Mouse (Mus musculus): ENCODE data around the gene Chrnb4. TPM values are rescaled to one million over a fixed set of nuclear protein-coding genes. Genes with fewer than 3 reads are reported as not detected.

The Chrnb4 gene
- polyA plus RNA-seq (2014; fragmentation: Illumina TruSeq; extraction: RNeasy Lipid Tissue Mini Kit (QIAGEN cat#74804); ENCODE audit: low read depth, low replicate concordance) = 0.06 TPM

GRCm38 (mm10) chr9:55048211-55048880, at the start of gene Chrnb4:
Chrnb4 (minus strand) TSS chr9:55048779.

GRCm38 (mm10) chr9:55026275-55026663, 22.3 kb downstream of the Chrnb4 start, which contains the start of gene Chrna3:
Chrna3 (minus strand) TSS chr9:55026562.

GRCm38 (mm10) chr9:54980674-54981073, 67.9 kb downstream of the Chrnb4 start, which contains the start of gene Chrna5:
Chrna5 (plus strand) TSS chr9:54980880.

Other genes with a start within 250 kb of the Chrnb4 start
- gene Ireb2, start 185.0 kb downstream of the Chrnb4 start, polyA plus RNA-seq (2014; fragmentation: Illumina TruSeq; extraction: RNeasy Lipid Tissue Mini Kit (QIAGEN cat#74804); ENCODE audit: low read depth, low replicate concordance) = 130 TPM
- 1.6 TPM for gene Hykk, start 131.5 kb downstream of the Chrnb4 start, polyA plus RNA-seq (2014; fragmentation: Illumina TruSeq; extraction: RNeasy Lipid Tissue Mini Kit (QIAGEN cat#74804); ENCODE audit: low read depth, low replicate concordance)
- 228 TPM for gene Psma4, start 98.0 kb downstream of the Chrnb4 start, polyA plus RNA-seq (2014; fragmentation: Illumina TruSeq; extraction: RNeasy Lipid Tissue Mini Kit (QIAGEN cat#74804); ENCODE audit: low read depth, low replicate concordance)
- gene AY074887, start 97.8 kb downstream of the Chrnb4 start, polyA plus RNA-seq (2014; fragmentation: Illumina TruSeq; extraction: RNeasy Lipid Tissue Mini Kit (QIAGEN cat#74804); ENCODE audit: low read depth, low replicate concordance) = not detected
- 35.9 TPM for gene Chrna5, start 67.9 kb downstream of the Chrnb4 start, polyA plus RNA-seq (2014; fragmentation: Illumina TruSeq; extraction: RNeasy Lipid Tissue Mini Kit (QIAGEN cat#74804); ENCODE audit: low read depth, low replicate concordance)
- not detected for gene Chrna3, start 22.2 kb downstream of the Chrnb4 start, polyA plus RNA-seq (2014; fragmentation: Illumina TruSeq; extraction: RNeasy Lipid Tissue Mini Kit (QIAGEN cat#74804); ENCODE audit: low read depth, low replicate concordance)
- gene Ube2q2, start 100.1 kb upstream of the Chrnb4 start, polyA plus RNA-seq (2014; fragmentation: Illumina TruSeq; extraction: RNeasy Lipid Tissue Mini Kit (QIAGEN cat#74804); ENCODE audit: low read depth, low replicate concordance) = 157 TPM
- gene Fbxo22, start 160.1 kb upstream of the Chrnb4 start, polyA plus RNA-seq (2014; fragmentation: Illumina TruSeq; extraction: RNeasy Lipid Tissue Mini Kit (QIAGEN cat#74804); ENCODE audit: low read depth, low replicate concordance) = 12.9 TPM